Comparison of ENCODE assay signal across 14 mouse cellular contexts in the genomic region with DNA sequence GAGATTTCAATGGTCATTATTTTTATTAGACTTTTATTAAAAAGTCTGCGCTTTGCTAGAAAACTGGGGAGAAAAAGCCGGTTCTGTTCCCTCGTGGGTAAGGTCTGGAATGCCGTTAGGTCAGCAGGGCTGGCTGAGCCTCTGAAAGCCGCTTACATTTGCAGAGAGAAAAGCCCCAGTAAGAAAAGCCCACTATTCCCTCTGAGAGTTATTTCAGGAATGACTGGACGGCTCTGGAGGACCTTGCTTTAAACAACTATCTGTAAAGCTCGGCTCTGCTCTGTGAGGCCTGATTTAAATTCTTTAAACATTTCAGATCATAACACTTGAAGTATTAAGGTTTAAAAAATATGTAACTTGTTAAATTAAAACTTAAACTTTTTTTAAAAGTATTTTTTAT. TPM values are rescaled to one million over a fixed set of nuclear protein-coding genes. Genes with fewer than 3 reads are reported as not detected.
DNase-seq lines count a peak whose midpoint lies in the region; ATAC-seq and TF ChIP-seq lines count a peak whose summit lies in the region.
"Had no signal": no experiment of that assay in that cellular context is flagged by ENCODE, and none has a peak within 500 bp of the region (broad histone marks: within the 10 kb centered on the region; RNA-seq: fewer than 3 reads in every experiment).

No protein-coding gene starts in this region.

- WGBS in heart, embryonic 14.5 days = 33% methylated on average over 7 of the region's 7 CpGs
- WGBS in limb, embryonic 12.5 days = 50% methylated on average over 7 of the region's 7 CpGs
- 85% methylated on average over 7 of the region's 7 CpGs for WGBS in limb, embryonic 10.5 days
- WGBS in intestine, postnatal 0 days = 59% methylated on average over 7 of the region's 7 CpGs
- 36% methylated on average over 7 of the region's 7 CpGs for WGBS in stomach, embryonic 16.5 days

- peak overlapping the region; percentile 71 to 73 for H3K27ac ChIP-seq in heart, embryonic 14.5 days (replicated peaks in 1 of 2; ENCODE audit: control insufficient read depth in 1 of 2, insufficient read depth in 1 of 2, low read depth in 2 of 2, low read length in 2 of 2)
- H3K27ac ChIP-seq in limb, embryonic 12.5 days = peak overlapping the region; percentile 50; the same call in 1 of the 2 replicates
- no peak overlapping the region for H3K27ac ChIP-seq in limb, embryonic 10.5 days
- peak overlapping the region; percentile 46 for H3K27ac ChIP-seq in intestine, postnatal 0 days (ENCODE audit: low read depth, low read length)
- peak overlapping the region; percentile 69 for H3K27ac ChIP-seq in stomach, embryonic 16.5 days (ENCODE audit: low read length)
- H3K27ac ChIP-seq: midbrain, embryonic 15.5 days had no signal

- no peak overlapping the region for H3K4me2 ChIP-seq in heart, embryonic 14.5 days (ENCODE audit: low read length)
- H3K4me2 ChIP-seq in limb, embryonic 12.5 days = no peak overlapping the region
- no peak overlapping the region for H3K4me2 ChIP-seq in intestine, postnatal 0 days (replicated peaks; ENCODE audit: low read depth)
- H3K4me2 ChIP-seq in stomach, embryonic 16.5 days (ENCODE audit: low read depth, low read length) = no peak overlapping the region
- H3K4me2 ChIP-seq: midbrain, embryonic 15.5 days had no signal

- DNase-seq in heart, adult 18-20 months = no peak
- DNase-seq in limb, embryonic 10.5 days (ENCODE audit: low spot score) = no peak
- no peak for DNase-seq in cerebellum, adult 18-20 months
- DNase-seq: cerebellum, adult 11 months; cerebellum, postnatal 36 days; kidney, adult 18-20 months; liver, postnatal 0 days; right cerebral cortex, postnatal 25 days; thymus, adult 18-20 months had no signal

- no peaks in the 10 kb centered on the region for H3K9me3 ChIP-seq in heart, embryonic 14.5 days (ENCODE audit: control insufficient read depth, low read length)
- H3K9me3 ChIP-seq in limb, embryonic 12.5 days = no peaks in the 10 kb centered on the region
- no peaks in the 10 kb centered on the region for H3K9me3 ChIP-seq in limb, embryonic 10.5 days (replicated peaks)
- H3K9me3 ChIP-seq in intestine, postnatal 0 days (ENCODE audit: control insufficient read depth) = no peaks in the 10 kb centered on the region
- no peaks in the 10 kb centered on the region; the same call in 1 of the 2 replicates for H3K9me3 ChIP-seq in stomach, embryonic 16.5 days (replicated peaks; ENCODE audit: control insufficient read depth, low read length)
- H3K9me3 ChIP-seq: midbrain, embryonic 15.5 days had no signal

- no peak overlapping the region for H3K4me3 ChIP-seq in heart, embryonic 14.5 days (ENCODE audit: control insufficient read depth in 1 of 2, insufficient read depth in 1 of 2, low read depth in 1 of 2, low read length in 2 of 2)
- no peak overlapping the region for H3K4me3 ChIP-seq in limb, embryonic 12.5 days (replicated peaks)
- H3K4me3 ChIP-seq in limb, embryonic 10.5 days = no peak overlapping the region
- no peak overlapping the region for H3K4me3 ChIP-seq in intestine, postnatal 0 days (ENCODE audit: low read depth, low read length)
- H3K4me3 ChIP-seq in stomach, embryonic 16.5 days (replicated peaks; ENCODE audit: low read length) = no peak overlapping the region
- H3K4me3 ChIP-seq: midbrain, embryonic 15.5 days had no signal

- no peak for ATAC-seq in heart, embryonic 14.5 days (ENCODE audit: insufficient number of reproducible peaks, insufficient read depth, low FRiP score, low read depth)
- no peak for ATAC-seq in limb, embryonic 12.5 days (ENCODE audit: insufficient number of reproducible peaks, insufficient read depth, low FRiP score, low TSS enrichment, low read depth)
- no peak for ATAC-seq in intestine, postnatal 0 days
- ATAC-seq in stomach, embryonic 16.5 days (ENCODE audit: insufficient read depth, low FRiP score) = no peak
- ATAC-seq: liver, postnatal 0 days; midbrain, embryonic 15.5 days had no signal

- H3K27me3 ChIP-seq in heart, embryonic 14.5 days (ENCODE audit: control insufficient read depth, insufficient read depth, low read length) = no peaks in the 10 kb centered on the region
- H3K27me3 ChIP-seq in limb, embryonic 12.5 days = no peaks in the 10 kb centered on the region
- H3K27me3 ChIP-seq in limb, embryonic 10.5 days (ENCODE audit: low read depth, poor library complexity, severe bottlenecking) = no peaks in the 10 kb centered on the region
- H3K27me3 ChIP-seq in intestine, postnatal 0 days (replicated peaks; ENCODE audit: control insufficient read depth, insufficient read depth, low read length) = no peaks in the 10 kb centered on the region
- no peaks in the 10 kb centered on the region for H3K27me3 ChIP-seq in stomach, embryonic 16.5 days (ENCODE audit: control insufficient read depth, insufficient read depth, low read length)
- H3K27me3 ChIP-seq: midbrain, embryonic 15.5 days had no signal

- peaks cover 15 to 25% of the 10 kb centered on the region in 2 experiments for H3K4me1 ChIP-seq in heart, embryonic 14.5 days (ENCODE audit: control insufficient read depth in 2 of 2, insufficient read depth in 2 of 2, low read length in 2 of 2)
- H3K4me1 ChIP-seq in limb, embryonic 12.5 days (replicated peaks) = 0 out of 2 replicates have a peak, but pooled peaks cover 2% of the 10 kb centered on the region
- H3K4me1 ChIP-seq in limb, embryonic 10.5 days = no peaks in the 10 kb centered on the region
- 0 out of 2 replicates have a peak, but pooled peaks cover 15% of the 10 kb centered on the region for H3K4me1 ChIP-seq in intestine, postnatal 0 days (replicated peaks; ENCODE audit: control insufficient read depth, insufficient read depth, low read length)
- peaks cover 26% of the 10 kb centered on the region for H3K4me1 ChIP-seq in stomach, embryonic 16.5 days (ENCODE audit: control insufficient read depth, insufficient read depth, low read length)

- no peak for TF ChIP-seq CTCF in intestine, postnatal 0 days (IDR thresholded peaks at IDR 0.05; ENCODE audit: low read depth)

- H3K9ac ChIP-seq in heart, embryonic 14.5 days (ENCODE audit: low read length) = no peak overlapping the region
- no peak overlapping the region for H3K9ac ChIP-seq in limb, embryonic 12.5 days (replicated peaks)
- no peak overlapping the region for H3K9ac ChIP-seq in intestine, postnatal 0 days (ENCODE audit: low read depth, low read length)
- no peak overlapping the region for H3K9ac ChIP-seq in stomach, embryonic 16.5 days (ENCODE audit: low read length)
- H3K9ac ChIP-seq: liver, postnatal 0 days; midbrain, embryonic 15.5 days had no signal

- H3K36me3 ChIP-seq in heart, embryonic 14.5 days (ENCODE audit: control insufficient read depth, insufficient read depth, low read length) = no peaks in the 10 kb centered on the region
- H3K36me3 ChIP-seq in limb, embryonic 12.5 days = peaks cover 15% of the 10 kb centered on the region
- H3K36me3 ChIP-seq in limb, embryonic 10.5 days = peaks cover 46% of the 10 kb centered on the region
- H3K36me3 ChIP-seq in intestine, postnatal 0 days (ENCODE audit: control insufficient read depth, insufficient read depth) = peaks cover 10% of the 10 kb centered on the region; the same call in 1 of the 2 replicates
- no peaks in the 10 kb centered on the region for H3K36me3 ChIP-seq in stomach, embryonic 16.5 days (ENCODE audit: control insufficient read depth, insufficient read depth, low read length)
- H3K36me3 ChIP-seq: midbrain, embryonic 15.5 days had no signal

RNA-seq across cellular contexts. Expression of gene Elovl6, which starts 36.4 kb away (rescaled TPM):
- polyA plus RNA-seq in heart, embryonic 14.5 days (2014; fragmentation: Nextera tagmentation; extraction: Ambion mirVana) = 9.1 and 9.8 TPM in 2 replicates
- total RNA-seq in heart, adult 18-20 months (2021) = 10 to 100 TPM in 1 of 2 experiments, under 1 TPM in 1; 0.65 to 13.4 TPM
- polyA plus RNA-seq in limb, embryonic 12.5 days (2016; fragmentation: Nextera tagmentation; extraction: Ambion mirVana) = 35.2 and 41.5 TPM in 2 replicates
- 54.6 and 59.0 TPM in 2 replicates for polyA plus RNA-seq in limb, embryonic 10.5 days (2016; fragmentation: Nextera tagmentation; extraction: Ambion mirVana)
- polyA plus RNA-seq in intestine, postnatal 0 days (2015; fragmentation: Nextera tagmentation; extraction: Ambion mirVana) = 34.5 and 36.5 TPM in 2 replicates
- polyA plus RNA-seq in stomach, embryonic 16.5 days (2015; fragmentation: Nextera tagmentation; extraction: Ambion mirVana) = 27.5 and 31.5 TPM in 2 replicates
